Mouse (Mus musculus): ENCODE data around the gene Nav2.

Gene Nav2

DNA sequence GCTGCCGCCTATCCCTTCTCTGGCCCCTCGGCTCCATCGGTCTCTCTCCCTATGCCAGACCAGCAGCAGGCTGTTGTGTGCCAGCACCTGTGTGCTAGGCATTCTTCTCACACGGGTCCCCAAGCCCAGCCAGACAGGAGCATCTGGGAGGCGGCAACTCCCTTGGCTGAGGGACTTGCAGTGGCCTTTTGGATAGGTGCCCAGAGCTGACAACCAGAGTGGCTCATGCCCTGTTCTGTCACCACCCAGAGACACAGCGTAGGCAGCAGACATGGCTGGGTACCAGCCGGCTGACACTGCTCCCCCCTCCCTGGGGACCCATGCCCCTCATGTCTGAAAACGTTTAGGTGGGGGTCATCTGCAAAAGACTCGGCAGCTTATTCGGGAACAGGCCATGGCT is 146.8 kb downstream of the Nav2 start:
- DNase-seq (ENCODE audit: low spot score) = no peak

DNA sequence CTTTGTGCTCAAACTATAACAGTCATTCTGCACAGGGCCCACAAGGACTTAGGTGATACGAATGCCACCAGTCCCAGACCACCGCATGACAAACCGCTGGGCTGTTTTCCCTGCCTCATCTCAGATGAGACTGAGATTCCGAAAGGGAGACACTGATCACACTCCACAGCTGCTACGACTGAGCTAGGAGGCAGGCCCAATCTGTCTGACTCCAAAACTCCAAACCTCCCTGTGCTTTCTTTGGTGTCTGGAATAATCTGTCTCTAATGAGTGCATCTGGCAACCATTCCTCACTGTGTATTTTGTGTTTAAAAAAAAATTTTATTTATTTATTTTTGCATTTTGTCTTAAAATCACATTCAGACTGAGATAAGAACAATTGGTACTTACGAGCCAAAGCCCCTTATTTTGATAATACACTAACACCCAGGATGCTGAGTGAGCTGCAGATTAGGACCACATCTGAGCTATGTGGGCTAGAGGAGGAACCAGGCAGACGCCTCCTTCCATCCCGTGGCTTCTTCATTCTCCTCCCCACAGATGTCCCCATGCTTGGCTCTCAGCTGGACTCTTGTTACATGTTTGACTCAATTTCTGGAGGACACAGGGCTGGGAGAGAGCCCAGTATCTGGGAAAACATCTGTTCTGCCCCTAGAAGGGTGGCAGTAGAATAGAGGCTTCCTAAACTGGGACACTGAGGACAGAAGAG is 149.9 kb downstream of the Nav2 start:
- no peak for DNase-seq (ENCODE audit: low spot score)

DNA sequence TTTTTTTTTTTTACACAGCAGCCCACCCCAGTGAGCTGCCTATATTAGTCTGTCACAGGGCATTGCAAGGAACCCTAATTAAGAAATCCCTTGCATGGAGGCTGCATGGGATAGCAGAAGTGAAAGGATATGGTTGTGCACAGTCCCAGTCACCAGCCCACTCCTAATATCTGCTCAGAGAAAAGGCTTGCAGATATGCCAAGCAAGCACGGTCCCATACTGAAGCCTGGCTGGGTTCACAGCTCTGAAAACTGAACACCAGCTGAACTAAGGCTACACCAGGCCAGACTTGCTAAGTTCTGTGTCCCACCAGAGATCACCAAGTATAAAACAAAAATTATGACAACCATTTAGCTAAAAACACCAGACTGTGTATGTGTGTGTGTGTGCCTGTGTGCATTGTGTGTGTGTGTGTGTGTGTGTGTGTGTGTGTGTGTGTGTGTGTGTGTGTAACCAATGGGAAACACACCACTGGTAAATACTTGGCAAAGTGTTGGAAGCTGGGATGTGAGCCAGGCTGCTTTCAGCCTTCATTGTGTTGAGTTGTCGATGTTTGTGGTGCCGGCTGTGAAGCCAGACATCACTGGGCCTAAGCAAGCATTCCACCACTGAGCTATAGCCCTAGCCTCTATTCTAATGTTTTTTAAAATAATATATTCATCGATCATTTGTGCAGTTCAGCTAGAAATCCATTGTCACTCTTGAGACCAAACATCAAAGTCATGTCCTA is 156.4 kb downstream of the Nav2 start:
- no peak for DNase-seq (ENCODE audit: low spot score)

DNA sequence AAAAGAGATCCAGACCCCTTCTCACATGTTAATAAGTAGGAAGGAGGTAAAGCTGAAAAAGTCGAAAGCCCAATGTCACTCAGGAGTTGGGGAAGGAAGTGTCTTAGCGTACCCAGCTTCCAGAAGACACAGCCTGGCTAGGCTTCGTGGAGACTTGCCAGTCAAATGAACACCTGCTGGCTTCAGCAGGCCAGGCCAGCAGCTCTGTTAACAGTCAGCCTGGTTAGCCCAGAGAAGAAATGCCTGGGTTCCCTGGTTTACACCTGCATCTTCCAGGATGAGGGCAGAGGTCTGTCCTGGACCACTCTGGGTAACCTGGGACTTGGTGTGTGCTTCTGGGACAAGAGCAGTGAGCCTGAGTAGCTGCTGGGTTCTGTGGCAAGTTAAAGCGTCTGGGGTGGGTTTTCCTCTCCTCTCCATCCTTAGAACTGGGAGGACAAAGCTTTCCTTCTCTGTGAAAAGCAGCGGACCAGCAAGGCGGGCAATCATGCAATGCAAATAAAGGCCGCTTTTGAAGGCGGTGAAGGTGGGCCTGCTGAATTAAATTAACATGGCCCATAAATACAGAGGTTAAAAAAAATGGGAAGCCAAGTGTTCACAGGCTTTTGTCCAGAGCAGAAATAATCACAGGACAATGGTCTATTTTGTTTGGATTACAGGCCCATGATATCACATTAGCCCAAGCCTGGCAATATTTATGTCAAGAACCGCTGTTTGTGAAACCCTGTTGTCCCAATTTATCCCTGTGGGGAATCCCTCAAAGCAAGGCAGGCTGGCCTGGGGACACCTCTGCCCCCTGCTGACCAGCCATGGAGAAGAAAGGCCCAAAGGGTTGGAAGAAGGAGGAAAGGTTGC is 157.3 kb downstream of the Nav2 start:
- DNase-seq (ENCODE audit: low spot score) = peak; percentile 22

DNA sequence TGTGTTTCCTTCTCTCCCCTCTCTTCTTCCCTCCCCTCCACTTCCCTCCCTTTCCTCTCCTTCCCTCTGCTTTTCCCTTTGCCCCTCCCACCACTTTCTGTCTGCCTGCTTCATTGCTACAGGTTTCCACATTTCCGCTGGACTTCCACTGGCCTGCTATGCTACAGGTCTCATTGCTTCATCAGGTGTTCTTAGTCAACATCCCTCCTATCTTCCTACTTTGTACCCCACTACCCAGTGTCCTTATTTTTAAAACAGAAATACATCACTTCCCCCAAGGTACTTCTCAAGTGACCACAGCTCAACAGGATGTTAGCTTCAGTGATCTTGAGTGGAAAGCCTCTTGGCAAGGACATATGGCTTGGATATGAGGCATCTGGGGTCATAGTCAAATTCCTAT is 158.3 kb downstream of the Nav2 start:
- peak; percentile 9 for DNase-seq (ENCODE audit: low spot score)

DNA sequence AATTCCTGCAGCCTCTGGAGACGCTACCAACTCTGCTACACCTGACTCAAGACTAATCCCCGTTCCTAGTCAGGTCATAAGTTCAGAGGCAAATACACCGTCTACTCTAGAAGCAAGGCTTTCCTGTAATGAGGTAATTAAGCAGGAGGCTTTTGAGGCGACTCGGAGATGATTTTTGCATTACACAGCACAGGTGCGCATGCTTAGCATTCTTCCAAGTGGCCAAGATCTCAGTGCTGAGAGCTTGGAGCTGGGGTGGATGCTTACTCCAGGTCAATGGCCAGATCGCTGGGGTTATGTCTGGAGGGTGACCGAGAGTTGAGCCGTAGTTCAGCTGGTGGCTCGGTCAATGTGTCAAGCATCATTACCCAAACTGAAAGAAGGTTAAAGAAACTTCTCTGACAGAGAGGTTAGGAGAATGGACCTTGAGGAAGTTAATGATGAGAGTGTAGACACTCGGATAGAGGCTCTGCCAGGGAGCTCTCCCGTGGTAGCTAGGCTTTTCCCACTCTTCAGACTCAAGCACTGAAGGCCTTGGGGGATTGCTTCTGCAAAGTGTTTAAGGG is 161.0 kb downstream of the Nav2 start:
- no peak for DNase-seq (ENCODE audit: low spot score)

DNA sequence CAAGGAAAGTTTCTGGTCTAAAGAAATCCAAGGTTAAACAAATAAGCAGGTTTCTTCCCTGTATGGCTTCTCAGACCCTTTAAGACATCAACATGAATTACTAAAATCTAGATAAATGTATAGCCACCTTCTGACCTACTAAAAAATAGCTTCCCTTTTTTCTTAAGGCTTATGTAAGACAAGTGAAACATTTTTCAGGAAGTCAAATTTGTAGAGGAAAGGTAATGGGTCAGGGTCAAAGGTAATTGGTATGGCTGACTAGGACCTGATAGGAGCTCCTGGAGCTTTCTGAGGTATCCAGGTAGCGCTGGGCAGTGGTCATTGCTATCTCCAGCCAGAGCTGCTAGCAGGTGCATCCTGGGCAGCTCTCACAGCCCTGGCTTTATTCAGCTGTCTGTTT is 162.1 kb downstream of the Nav2 start:
- DNase-seq (ENCODE audit: low spot score) = no peak

DNA sequence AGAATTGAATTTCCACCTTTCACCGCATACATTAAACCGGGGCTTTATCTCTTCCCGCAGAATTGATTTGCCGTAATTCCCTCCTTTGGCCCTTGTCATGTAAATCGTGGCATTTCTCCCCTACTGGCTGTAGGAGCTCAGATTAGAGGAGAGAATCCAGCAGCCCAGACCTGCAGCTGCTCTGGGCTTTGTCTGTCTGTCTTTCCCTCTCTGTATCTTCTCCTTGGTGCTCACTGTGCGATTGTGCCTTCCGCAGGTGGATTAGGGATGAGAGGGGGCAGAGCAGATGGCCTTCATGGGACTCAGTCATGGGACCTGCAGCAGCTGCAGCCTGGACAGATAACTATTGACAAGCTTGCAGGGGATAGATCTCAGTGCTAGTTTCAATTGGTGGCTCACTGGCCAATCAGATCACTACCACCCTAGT is 162.6 kb downstream of the Nav2 start:
- no peak for DNase-seq (ENCODE audit: low spot score)

DNA sequence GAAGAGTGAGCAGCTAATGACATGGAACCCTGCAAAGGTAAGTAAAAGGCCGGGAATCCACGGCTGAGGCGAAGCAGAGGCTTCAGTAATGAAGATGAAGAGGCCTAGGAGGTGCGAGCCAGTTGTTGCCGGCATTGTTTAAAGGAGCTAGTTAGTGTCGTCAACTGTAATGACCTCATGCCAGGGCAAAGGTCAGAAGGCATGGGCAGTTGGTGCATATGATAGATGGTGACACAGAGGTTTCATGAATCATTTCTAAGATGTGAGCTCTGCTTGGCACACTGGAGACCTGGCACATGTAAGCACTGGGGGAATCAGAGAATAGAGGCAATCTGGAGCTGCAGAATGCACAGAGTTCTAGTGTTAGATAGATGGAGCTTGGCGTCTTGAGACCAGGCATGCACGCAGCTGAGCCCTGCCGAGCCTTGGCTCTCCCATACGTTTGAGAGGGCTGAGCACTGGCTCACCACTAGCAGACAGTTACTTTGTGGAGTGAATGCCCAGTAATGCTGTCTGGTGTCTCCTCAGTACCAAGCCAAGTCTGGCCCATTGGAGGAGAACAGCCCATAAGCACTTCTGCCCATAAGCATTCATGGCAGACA is 166.9 kb downstream of the Nav2 start:
- no peak for DNase-seq (ENCODE audit: low spot score)

DNA sequence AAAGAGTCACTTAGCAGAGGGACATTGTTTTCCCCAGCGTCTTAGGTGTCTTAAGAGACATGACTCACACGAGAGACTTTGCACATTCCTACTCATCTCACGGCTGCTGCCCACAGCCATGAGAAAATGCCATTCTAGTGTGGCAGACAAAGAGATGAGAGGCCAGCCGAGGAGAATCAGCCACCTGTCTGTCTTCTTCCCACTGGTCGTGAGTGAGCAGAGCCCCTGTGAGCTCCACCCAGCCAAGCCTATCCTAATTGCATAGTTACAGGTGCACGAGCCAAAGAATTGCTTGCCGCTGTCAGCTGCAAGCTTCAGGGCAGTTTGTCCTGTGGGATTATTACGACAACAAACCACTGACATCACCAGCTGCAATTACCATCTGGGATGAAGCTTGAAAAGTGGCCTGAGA is 167.8 kb downstream of the Nav2 start:
- DNase-seq (ENCODE audit: low spot score) = no peak

DNA sequence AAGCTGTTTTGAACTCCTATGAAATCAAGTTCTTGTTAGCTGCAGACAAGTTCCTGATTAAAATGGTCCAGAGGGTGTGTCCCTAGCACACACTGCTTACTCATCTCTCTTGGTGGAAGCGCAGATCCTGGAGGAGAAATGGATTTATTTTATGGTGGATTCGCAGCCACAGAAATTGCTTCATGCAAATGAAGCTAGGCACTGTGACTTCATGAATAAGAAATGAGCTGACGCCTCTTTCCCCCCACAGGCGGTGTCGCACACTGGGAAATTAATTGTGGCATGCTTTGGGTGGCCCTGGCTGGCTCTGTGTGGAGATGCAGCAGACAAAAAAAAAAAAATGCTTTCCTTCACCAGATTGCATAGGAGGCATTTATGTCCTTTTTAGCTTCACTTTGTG is 170.4 kb downstream of the Nav2 start:
- DNase-seq (ENCODE audit: low spot score) = no peak

DNA sequence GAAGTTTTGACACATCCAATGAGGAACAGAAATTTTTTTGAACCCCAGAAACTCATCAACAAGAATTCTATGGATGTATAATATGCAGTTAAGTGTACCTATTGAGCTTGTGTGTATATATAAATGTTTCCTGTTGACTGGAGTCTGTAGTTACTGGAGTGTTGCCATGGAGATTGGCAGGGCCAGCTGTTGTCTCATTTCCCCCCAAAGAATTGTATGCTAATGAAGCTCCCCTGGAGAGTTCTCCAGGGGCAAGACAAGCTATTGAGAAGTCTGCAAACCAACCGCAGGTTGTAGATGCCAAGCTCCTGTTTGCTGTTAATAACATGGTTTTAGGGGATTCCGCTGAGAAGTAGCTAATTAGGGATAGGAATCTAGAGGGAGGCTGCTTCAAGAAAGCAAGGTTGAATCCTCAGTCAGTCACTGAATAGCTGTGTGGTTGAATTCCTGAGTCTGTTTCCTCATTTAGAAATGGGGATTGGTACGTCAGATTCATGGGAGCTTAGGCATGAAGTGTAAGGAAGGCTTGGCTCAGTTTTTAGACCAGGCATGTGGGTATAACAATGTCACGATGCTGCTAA is 174.2 kb downstream of the Nav2 start:
- DNase-seq (ENCODE audit: low spot score) = no peak

DNA sequence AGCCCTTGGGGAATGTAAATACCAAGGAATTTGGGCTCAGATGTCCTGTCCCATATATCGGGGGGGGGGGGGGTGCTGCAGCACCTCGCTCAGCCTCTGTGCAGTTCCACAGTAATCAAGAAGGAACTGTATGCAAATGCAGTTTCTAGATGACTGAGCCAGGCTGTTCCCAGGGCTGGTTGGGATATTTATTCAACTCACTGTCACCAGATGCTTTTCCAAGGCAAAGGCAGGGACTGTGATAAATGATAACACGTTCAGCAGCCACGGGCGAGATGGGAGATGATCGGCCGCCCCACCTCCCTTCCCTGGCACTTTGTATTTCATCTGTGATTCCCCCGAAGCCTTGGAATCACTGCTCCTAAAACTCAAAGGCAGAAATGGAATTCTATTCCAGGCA is 176.3 kb downstream of the Nav2 start:
- DNase-seq (ENCODE audit: low spot score) = no peak

DNA sequence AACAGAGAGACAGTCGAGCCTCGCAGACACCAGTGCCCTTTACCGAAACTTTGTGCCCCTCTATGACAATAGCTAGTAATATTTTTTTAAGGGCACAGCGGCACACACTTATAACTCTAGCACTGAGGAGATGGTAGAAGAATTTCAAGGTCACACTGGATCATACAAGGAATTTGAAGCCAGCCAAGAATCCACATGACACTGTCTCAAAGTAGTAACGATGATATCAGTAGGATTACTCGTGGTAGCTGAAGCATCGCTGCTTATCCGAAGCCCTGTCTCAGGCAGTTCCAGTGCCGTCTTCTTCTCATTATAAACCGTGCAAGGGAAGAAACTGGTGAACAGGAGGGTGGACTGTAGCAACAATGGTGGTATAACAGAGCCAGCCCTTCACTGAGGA is 177.2 kb downstream of the Nav2 start:
- DNase-seq (ENCODE audit: low spot score) = no peak

DNA sequence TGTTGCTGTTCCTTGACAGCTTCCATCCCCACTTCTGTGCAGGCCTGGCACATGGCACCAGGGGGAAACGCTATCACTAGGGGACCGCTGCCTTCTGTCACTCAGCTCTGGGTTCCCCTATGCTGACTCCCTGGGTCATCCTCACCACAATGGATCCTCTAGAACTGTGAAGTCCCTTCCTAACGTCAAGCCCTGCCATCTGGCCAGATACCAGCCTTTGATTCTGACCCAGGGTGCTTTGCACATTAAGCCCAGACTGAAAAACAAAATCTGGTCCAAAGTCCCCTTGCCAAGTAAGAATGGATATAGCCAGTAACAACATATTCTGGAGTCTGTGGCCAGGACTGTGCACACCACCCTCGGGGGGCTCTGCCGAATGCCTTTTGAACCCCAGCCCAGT is 178.6 kb downstream of the Nav2 start:
- DNase-seq (ENCODE audit: low spot score) = no peak

DNA sequence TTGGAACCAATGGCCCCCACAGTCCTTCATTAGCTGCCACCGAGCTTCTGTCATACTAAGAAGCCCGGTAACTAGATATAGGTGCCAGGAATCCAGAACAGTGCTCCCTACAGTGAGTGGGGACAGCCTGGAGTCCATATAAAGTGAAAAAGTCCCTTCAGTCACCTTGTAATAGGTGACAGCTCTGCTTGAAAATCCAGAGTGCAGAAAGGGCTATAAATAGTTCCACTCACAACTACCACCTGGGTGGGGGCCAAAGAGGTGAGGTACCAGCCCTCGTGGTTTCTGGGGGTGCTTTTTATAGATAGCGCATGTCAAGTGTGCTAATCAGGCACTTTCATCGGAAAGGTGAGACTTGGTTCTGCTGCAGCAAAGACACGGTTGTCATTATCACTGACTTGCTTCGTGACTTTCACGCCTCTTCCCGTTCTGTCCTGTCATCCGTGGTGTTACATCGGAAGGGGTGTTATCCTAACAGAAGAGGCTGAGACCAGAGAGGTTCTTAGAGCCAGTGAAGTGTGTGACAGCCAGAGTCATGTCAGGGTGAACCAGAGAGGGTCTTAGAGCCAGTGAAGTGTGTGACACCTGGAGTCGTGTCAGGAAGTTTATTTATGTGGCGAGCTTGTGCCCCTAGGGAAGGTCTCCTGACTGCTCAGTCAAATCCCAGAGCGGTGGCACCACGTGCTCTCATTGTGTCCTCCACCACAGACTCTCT is 179.8 kb downstream of the Nav2 start:
- DNase-seq (ENCODE audit: low spot score) = no peak

DNA sequence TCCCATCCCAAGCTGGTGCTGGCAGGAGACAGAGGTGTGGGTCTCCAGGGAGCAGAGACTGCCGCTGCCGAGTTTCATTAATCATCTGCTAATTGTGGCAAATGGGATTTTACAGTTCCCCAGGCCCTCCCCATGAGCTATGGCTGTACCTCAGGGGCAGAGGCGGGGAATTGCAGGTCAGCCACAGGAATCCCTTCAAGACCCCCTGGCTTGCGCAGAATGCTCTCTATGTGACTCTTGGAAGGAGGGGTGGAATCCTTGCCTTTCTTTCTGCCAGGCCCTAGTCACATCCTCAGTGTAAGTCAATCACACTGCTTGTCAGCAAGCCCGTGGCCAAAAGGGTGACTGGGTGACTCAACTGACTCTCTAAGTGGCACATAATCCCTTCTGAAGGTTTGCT is 182.9 kb downstream of the Nav2 start:
- no peak for DNase-seq (ENCODE audit: low spot score)

DNA sequence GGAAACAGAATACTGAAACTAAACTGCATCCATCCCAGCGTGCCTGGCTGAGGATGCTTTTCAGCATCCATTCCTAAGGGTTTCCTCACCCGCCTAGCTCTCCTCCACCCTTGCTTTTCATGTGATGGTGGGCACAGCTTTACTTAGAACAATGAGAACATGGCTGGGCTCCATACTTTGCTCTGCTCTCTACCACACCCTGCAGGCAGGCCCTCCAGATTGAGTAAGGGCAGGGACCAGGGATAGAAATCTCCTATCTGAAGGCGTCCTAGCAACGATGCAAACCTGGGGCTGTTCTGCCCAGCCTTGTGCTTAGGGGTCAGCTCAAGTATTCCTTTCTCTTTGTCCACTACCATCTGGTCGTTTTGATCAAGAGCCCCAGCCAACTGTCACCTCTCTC is 183.4 kb downstream of the Nav2 start:
- no peak for DNase-seq (ENCODE audit: low spot score)

DNA sequence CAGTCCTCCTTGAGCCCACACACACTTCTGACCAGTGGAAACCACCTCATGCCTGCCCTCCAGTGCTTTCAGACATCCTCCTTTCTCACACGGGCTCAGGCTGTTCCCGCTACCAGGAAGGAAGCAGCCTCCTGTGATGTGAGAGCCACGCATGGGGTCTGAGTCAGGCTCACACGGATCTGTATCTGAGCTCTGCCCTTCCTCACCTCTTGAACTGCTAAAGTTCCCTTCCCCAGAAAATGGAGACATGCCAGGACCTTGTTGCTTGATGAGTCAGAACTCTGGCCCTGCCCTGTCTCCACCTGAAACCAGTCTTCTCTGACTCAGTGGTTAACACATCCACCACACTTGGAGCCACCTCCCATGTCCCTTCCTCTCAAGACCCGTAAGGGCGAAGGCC is 185.1 kb downstream of the Nav2 start:
- DNase-seq (ENCODE audit: low spot score) = no peak

DNA sequence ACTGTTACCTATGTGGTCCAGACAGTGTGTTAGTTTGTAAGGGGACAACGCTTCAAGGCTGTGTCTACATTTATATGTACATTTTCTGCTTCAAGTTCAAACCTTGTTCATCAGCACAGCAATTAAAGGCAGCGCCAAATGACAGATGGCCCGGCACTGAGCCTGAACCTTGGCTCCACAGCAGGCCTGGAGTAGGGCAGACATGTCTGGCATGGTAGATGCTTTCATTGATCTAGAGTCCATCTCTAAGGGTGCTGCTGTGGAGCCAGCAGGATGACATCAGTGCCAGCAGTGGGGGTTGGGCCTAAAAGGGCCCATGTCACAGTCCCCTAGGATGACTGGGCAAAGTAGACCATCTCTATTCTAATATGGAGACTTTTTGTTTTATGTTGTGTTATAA is 186.0 kb downstream of the Nav2 start:
- DNase-seq (ENCODE audit: low spot score) = no peak

DNA sequence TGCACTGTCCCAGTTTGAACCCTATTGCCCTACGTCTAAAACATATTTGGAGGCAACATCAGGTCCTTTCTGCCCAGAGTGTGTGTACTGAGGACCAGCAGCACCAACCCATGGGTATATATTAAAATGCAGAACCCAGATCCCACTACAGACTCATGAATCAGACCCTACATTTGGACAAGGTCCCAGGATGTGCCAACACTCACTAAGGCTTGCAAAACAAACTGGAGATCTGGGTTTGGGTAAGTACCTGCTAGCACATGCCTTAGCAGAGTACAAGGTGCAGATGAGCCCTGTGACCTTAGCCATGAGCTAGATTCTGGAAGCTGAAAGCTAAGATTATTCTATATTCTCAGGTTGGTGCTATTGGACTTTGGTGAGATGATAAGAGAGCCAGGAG is 192.8 kb downstream of the Nav2 start:
- no peak for DNase-seq (ENCODE audit: low spot score)

Measured in lung, postnatal 25 days (tissue).